Mouse (Mus musculus): Measurements from ENCODE around the gene Olfr790.

GRCm38 (mm10) chr10:129490101-129490500, 8.2 kb upstream of the Olfr790 start:
- no peak for TF ChIP-seq POLR2A (IDR thresholded peaks at IDR 0.05; ENCODE audit: low read depth, low read length)
- TF ChIP-seq CTCF (conservative IDR thresholded peaks at IDR 0.05; ENCODE audit: insufficient read depth, insufficient read length, low read depth, low read length), result no peak

Measured in kidney, adult 2 months (tissue).